Mouse (Mus musculus) gastrocnemius, adult 2 months (tissue): ENCODE measurements at regions not wholly inside any gene's neighbourhood (a gene's known extent, or its start where the extent isn't known, plus 50 kb on each side); places are given as distances from the start of the nearest gene placed in this dataset.

Source experiments
- DNase-seq: peaks from one replicate; pipeline ENCODE4 v3.0.0; 2022
- H3K27ac ChIP-seq: fragments of 200-600 bp; 2 replicates; pipeline ENCODE4 v1.8.1; 2022; ENCODE audit warnings: mild to moderate bottlenecking
- H3K4me3 ChIP-seq: fragments of 200-600 bp; 2 replicates; pipeline ENCODE4 v1.8.1; 2022; ENCODE audit warnings: mild to moderate bottlenecking, moderate library complexity
- CTCF ChIP-seq: fragments of 200-600 bp; IDR thresholded peaks from 2 replicates; pipeline ENCODE4 v1.8.1; 2022; ENCODE audit warnings: antibody characterized with exemption, mild to moderate bottlenecking, moderate library complexity
- intact Hi-C: fragments of 180-260 bp; cut with DNase I; formaldehyde crosslinking; loops from one replicate; pipeline ENCODE4 v1.15.1; 2025

DNA sequence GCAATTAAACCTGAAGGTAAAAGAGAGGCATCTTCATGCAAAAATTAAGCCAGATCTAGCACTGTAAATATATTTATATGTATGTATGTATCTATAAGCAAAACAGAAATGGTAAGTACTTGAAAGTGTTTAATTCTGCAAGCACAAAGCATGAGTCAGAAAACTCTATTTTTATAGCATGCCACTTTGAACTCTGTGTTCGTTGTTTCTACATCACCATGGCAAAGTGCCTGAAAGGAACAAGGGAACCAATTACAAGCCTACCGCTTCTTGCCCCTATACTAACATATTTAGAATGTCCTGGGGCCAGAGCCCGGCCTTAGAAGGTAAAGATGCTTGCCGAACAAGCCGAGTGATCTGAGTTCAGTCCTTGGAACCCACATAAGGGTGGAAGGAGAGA is 91.9 kb downstream of the Spry2 start:
- Histone ChIP-seq H3K4me3 (no peak overlapping the region), H3K27ac (no peak overlapping the region)
- DNase-seq, result no peak
- intact Hi-C loops, result no loop called here
- no peak for TF ChIP-seq CTCF

DNA sequence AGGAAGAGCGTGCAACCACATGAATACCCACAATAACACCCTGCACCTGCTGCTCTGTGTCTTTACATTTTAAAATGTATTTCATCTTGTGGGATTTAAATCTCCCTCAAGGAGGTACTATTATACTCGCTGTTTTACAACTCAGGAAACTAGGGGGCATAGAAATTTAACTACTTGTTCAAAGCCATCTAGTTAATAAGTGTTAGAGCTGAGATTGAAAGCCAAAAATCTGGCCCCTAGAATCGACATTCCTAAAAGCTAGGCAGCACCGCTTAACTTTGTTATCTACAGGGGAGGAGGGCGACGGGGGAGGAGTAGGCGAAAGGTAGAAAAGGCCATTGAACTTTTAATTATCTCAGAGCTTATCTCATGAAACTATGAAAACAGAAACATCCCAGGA is 93.3 kb downstream of the Spry2 start:
- intact Hi-C loops, result no loop called here
- no peak overlapping the region for H3K27ac ChIP-seq
- DNase-seq, result no peak
- TF ChIP-seq CTCF, result no peak
- no peak overlapping the region for H3K4me3 ChIP-seq

GRCm38 (mm10) chr14:105802529-105803280 is 93.9 kb downstream of the Spry2 start:
- no peak overlapping the region for H3K27ac ChIP-seq
- no peak overlapping the region for H3K4me3 ChIP-seq
- no peak for DNase-seq
- intact Hi-C loops, result no loop called here
- no peak for TF ChIP-seq CTCF

- intact Hi-C loops, result no loop called here
Measured at GRCm38 (mm10) chr14:105800142-105800925, 96.3 kb downstream of the Spry2 start.

GRCm38 (mm10) chr14:105799401-105799861 is 97.2 kb downstream of the Spry2 start:
- no peak overlapping the region for H3K27ac ChIP-seq
- H3K4me3 ChIP-seq, result no peak overlapping the region
- no peak for DNase-seq
- intact Hi-C loops, result no loop called here
- TF ChIP-seq CTCF, result no peak

More at GRCm38 (mm10) chr14:105800142-105800925, 96.3 kb downstream of the Spry2 start:
- TF ChIP-seq CTCF, result no peak
- H3K27ac ChIP-seq, result no peak overlapping the region
- H3K4me3 ChIP-seq, result no peak overlapping the region
- no peak for DNase-seq

DNA sequence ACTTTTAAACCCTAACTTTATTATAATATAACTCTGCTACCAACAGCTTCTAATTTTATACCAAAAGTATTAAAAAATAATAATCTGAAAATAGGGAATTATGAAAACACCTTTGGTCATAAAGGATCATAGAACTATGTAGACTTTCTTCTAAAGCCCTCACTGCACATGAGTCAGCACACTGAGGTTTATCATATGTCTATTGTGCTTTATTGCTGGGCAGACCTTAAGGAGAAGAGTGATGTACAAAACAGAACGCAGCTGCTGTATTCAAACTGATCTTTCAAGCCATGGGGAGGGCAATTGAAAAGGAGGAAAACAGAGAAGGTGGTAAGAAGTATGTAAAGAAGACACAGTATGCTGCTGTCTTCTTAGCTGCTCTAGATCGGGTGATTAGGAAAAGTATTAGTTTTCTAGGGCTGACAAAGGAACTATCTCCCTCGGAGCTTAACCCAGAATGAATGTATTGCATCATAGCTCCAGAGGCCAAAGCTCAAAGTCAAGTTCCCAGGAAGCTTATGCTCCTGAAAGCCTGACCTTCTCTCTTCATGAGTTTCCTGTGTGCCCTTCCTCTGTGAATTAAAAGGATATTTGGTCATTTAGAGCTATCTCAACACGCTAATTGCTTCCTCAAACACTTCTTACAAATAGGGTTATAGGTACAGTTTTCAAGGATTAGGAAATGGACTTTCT is 103.5 kb downstream of the Spry2 start:
- no peak for TF ChIP-seq CTCF
- Histone ChIP-seq H3K4me3 (no peak overlapping the region), H3K27ac (no peak overlapping the region)
- intact Hi-C loops, result no loop called here
- no peak for DNase-seq

DNA sequence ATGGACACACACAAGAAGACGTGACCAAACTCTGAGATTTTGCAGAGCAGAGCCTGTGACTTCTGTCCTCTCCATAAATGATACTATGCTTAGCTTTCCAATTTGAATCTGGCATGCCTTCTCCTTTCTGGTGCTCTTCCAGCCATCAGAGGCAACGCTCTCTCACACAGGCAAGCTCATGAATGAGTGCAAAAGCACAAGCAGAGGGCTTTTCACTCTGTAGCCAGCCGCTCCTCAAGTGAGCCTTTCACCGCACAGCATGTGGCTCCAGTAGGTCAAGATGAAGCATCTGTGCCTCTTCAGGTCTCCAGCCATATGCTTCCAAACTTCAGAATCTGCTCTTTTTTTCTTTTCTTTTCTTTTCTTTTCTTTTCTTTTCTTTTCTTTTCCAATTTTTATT is 106.2 kb downstream of the Spry2 start:
- intact Hi-C loops, result no loop called here
- Histone ChIP-seq H3K27ac (no peak overlapping the region), H3K4me3 (no peak overlapping the region)
- no peak for DNase-seq
- TF ChIP-seq CTCF, result no peak

DNA sequence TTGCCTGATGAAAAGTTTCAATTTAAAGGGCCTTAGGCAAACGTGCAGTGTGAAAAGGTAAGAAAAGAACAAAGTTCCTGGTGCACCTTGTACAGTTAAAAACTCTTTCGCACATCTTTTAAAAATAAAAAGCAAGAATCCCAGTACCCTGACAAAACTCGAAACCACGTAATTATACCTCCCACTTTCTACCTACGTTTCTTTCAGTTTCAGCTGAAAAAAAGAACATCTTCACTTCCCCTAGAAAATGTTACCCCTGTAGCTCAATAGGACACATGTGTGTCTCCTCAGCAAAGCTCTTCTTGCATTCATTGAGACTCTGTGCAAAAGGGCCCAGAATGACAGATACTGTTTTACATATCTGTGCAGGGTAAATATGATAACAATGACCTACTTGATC is 113.2 kb downstream of the Spry2 start:
- no peak overlapping the region for H3K4me3 ChIP-seq
- intact Hi-C loops, result no loop called here
- TF ChIP-seq CTCF, result no peak
- DNase-seq, result no peak
- H3K27ac ChIP-seq, result no peak overlapping the region

- Histone ChIP-seq H3K27ac (peak overlapping the region; percentile 53; the same call in 1 of the 2 replicates), H3K4me3 (no peak overlapping the region)
- DNase-seq, result no peak
- intact Hi-C loops, result no loop called here
- TF ChIP-seq CTCF, result no peak
Measured at GRCm38 (mm10) chr14:105779760-105780159, 116.9 kb downstream of the Spry2 start.

DNA sequence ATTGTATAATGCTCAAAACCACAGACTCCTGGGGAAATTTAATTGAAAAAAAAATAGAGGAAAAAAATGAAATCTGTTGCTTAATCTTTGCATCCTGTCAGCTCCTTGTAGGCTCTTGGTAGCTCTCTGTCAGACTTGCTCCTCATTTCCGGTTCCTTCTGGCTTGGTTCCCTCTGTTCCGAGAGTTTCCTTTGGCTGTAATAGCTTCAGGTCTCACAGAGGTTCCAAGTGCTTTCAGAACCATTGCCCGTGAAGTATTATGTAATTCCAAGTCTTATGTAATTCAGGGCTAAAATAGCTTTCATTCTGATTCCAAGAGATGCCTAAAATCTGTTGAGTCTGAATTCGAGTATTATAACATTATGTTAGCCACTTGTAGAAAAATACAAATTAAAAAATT is 117.3 kb downstream of the Spry2 start:
- peak; percentile 60 for DNase-seq
- peak overlapping the region; percentile 53 for H3K27ac ChIP-seq
- intact Hi-C loops, result no loop called here
- TF ChIP-seq CTCF, result no peak
- peak overlapping the region; percentile 16; the same call in 1 of the 2 replicates for H3K4me3 ChIP-seq

DNA sequence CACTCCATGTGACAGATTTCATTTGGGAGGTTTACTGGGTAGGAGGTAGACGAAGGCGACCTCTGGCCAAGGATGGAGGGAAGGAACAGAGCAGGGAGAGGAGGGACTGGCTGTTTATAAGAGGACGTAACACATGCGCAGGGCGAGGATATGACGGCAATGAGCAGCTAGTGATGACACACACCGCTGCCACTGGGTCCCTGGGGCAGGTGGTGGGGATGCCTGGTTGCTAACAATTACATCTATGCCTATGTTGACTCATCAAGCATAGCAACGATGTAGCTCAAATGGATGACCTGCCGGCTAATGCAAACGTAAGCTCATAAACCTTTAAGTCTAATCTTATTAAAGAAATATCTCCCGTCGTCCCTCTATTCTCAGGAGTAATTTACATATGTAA is 122.9 kb downstream of the Spry2 start:
- no peak for DNase-seq
- intact Hi-C loops, result no loop called here
- no peak overlapping the region for H3K27ac ChIP-seq
- no peak overlapping the region for H3K4me3 ChIP-seq
- TF ChIP-seq CTCF, result no peak

DNA sequence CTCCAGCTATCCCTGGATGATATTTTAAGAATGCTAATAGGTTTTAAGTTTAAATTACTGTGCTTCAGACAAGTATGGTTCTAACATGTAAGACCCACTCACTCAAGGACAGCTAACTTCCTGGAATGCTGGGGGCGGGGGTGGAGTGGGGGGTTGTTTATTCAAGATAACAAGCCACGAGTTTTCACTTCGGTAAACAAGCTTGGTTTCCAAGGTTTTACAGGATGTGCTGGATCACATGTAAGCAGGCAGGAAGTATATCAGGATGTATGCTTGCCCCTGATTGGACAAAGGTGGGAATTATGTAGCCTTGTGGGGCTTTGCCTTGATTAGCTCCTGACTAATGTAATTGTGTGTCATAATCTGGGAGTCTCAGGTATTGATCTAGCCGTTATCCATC is 129.5 kb downstream of the Spry2 start:
- TF ChIP-seq CTCF, result no peak
- intact Hi-C loops, result no loop called here
- no peak overlapping the region for H3K4me3 ChIP-seq
- H3K27ac ChIP-seq, result no peak overlapping the region
- DNase-seq, result no peak
